Mouse (Mus musculus): Measurements from ENCODE around the gene C1qtnf9. TPM values are rescaled to one million over a fixed set of nuclear protein-coding genes. Genes with fewer than 3 reads are reported as not detected.

Gene C1qtnf9
- polyA plus RNA-seq, 1 experiment = 2.0 TPM

DNA sequence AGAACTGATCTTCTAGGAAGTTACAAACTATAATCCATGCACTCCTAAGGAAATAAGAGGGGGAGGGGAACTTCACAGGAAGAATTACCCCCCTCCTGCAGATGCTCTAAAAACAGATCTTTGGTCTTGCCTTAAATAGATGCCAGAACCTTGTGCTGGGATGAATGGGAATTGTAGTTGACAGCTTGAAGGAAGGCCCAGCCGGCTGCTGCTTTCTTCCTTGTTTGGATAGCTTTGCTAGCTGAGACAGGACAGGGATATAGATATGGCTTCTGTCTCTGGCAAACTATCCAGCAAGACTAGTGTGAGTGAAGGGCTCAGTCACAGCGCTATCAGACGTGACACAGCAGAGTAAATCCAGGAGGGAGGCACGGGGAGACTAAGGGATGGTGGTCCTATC is 34.2 kb upstream of the C1qtnf9 start:
- Histone ChIP-seq H3K36me3 (ENCODE audit: control insufficient read depth, insufficient read depth, low read length) (peaks cover 2% of the 10 kb centered on the region; the same call in 1 of the 2 replicates), H3K4me1 (ENCODE audit: control insufficient read depth, insufficient read depth, low read length) (peaks cover 11% of the 10 kb centered on the region), H3K4me3 (ENCODE audit: insufficient read depth, low read depth, low read length) (no peak overlapping the region), H3K27me3 (replicated peaks; ENCODE audit: control insufficient read depth, insufficient read depth, low read length) (no peaks in the 10 kb centered on the region), H3K27ac (ENCODE audit: insufficient read depth, low read depth, low read length) (no peak overlapping the region)
- TF ChIP-seq CTCF (conservative IDR thresholded peaks at IDR 0.05; ENCODE audit: insufficient read depth, insufficient read length, low read depth, low read length) (no peak), POLR2A (IDR thresholded peaks at IDR 0.05; ENCODE audit: low read depth, low read length) (no peak)
- WGBS = 67% methylated on average over 4 of the region's 4 CpGs
- DNase-seq = no peak

DNA sequence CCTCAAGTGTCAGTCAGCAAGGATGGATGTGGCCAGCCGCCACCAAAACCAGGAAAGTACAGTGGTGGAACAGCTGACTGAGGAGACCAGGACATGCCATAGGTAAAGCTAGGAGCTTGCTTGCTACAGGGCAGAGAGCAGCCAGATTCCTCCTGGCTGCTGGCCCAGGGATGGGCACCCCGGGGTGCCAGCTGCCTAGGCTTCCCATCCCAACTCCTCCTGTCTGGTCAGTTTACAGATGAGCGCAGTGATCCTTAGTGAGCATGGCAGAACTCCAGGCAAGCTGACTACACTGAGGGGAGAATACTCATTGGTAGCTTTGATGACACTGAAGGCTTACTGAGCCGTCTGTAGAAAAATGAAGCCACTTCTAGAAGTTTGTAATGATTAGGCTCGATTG is 32.7 kb upstream of the C1qtnf9 start:
- 54% methylated on average over 5 of the region's 5 CpGs for WGBS
- Histone ChIP-seq H3K36me3 (ENCODE audit: control insufficient read depth, insufficient read depth, low read length) (no peaks in the 10 kb centered on the region), H3K27me3 (replicated peaks; ENCODE audit: control insufficient read depth, insufficient read depth, low read length) (no peaks in the 10 kb centered on the region), H3K4me3 (ENCODE audit: insufficient read depth, low read depth, low read length) (no peak overlapping the region), H3K4me1 (ENCODE audit: control insufficient read depth, insufficient read depth, low read length) (peaks cover 11% of the 10 kb centered on the region), H3K27ac (ENCODE audit: insufficient read depth, low read depth, low read length) (0 out of 2 replicates have a peak overlapping the region, but pooled peaks have one; percentile 13)
- TF ChIP-seq CTCF (conservative IDR thresholded peaks at IDR 0.05; ENCODE audit: insufficient read depth, insufficient read length, low read depth, low read length) (no peak), POLR2A (IDR thresholded peaks at IDR 0.05; ENCODE audit: low read depth, low read length) (no peak)
- peak; percentile 50 for DNase-seq

DNA sequence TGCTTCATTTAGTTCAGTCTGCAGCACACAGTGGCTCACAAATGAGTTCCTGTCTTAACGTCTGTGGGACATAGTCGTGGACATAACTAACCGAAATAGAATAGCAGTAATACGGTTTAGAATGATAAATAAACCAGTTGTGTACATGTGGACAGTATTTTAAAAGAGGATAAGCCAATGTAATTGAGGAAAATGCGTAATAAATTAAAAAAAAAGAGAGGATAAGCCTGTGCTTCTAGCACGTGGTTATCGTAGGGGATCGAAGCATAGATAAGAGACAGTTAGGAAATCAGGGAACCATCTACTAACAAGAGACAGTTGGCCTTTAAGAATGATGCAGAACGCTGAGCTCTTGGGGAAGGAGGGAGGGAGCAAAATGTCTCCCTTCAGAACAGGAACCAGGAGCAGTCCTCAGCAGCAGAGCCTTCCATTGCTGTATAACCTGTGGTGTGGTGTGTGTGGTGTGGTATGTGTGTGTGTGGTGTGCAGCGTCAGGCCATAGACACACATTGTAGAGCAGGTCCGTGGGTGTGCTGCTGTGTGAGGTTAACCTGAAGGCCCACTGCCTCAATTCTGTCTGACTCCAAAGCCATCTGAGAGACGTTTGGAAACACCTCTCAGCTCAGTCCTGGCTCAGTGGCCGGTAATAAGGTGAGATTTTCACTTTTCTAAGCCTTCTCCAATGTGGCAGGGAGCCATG is 31.9 kb upstream of the C1qtnf9 start:
- no peak overlapping the region for H3K4me3 ChIP-seq (ENCODE audit: insufficient read depth, low read depth, low read length)
- no peaks in the 10 kb centered on the region for H3K27me3 ChIP-seq (replicated peaks; ENCODE audit: control insufficient read depth, insufficient read depth, low read length)
- DNase-seq = no peak
- TF ChIP-seq POLR2A (IDR thresholded peaks at IDR 0.05; ENCODE audit: low read depth, low read length) = no peak
- TF ChIP-seq CTCF (conservative IDR thresholded peaks at IDR 0.05; ENCODE audit: insufficient read depth, insufficient read length, low read depth, low read length) = no peak
- H3K36me3 ChIP-seq (ENCODE audit: control insufficient read depth, insufficient read depth, low read length) = no peaks in the 10 kb centered on the region
- H3K4me1 ChIP-seq (ENCODE audit: control insufficient read depth, insufficient read depth, low read length) = peaks cover 13% of the 10 kb centered on the region
- WGBS = 59% methylated on average over 13 of the region's 13 CpGs
- H3K27ac ChIP-seq (ENCODE audit: insufficient read depth, low read depth, low read length) = peak overlapping the region; percentile 17

DNA sequence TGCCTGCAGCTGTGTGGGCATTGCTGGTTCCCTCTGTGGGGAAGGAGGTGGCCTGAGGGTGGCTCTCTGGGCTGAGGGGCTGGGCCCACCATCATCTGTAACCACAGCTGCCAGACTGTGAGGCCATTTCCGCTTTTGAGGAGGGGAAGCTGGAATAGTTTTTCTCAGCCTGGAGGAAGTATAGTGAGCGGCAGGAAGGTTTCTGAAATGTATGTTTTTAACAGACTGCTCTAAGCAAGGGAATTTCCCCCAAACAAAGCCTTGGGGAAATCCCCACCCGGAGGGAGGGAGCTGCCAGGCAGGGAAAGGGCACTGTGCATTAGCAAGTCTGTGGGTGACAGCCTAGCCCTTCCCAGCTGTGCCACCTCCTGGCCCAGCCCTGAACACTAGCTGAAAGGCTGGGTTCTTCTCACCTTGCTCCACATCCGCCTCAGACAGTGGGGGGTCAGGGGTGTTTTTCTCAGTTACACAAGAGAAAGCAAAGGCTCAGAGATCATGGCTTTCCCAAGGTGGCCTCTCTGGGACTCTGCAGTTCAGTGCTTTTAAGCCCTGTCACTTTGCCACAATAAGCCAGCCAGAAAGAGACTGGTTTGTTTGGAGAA is 31.2 kb upstream of the C1qtnf9 start:
- peak; percentile 53 for DNase-seq
- H3K27me3 ChIP-seq (replicated peaks; ENCODE audit: control insufficient read depth, insufficient read depth, low read length) = no peaks in the 10 kb centered on the region
- no peaks in the 10 kb centered on the region for H3K36me3 ChIP-seq (ENCODE audit: control insufficient read depth, insufficient read depth, low read length)
- H3K4me1 ChIP-seq (ENCODE audit: control insufficient read depth, insufficient read depth, low read length) = peaks cover 20% of the 10 kb centered on the region
- peak overlapping the region; percentile 17 for H3K27ac ChIP-seq (ENCODE audit: insufficient read depth, low read depth, low read length)
- WGBS = 19% methylated on average over 4 of the region's 4 CpGs
- TF ChIP-seq POLR2A (IDR thresholded peaks at IDR 0.05; ENCODE audit: low read depth, low read length) = no peak
- TF ChIP-seq CTCF (conservative IDR thresholded peaks at IDR 0.05; ENCODE audit: insufficient read depth, insufficient read length, low read depth, low read length) = peak; percentile 21; the same call in 1 of the 2 replicates
- no peak overlapping the region for H3K4me3 ChIP-seq (ENCODE audit: insufficient read depth, low read depth, low read length)

DNA sequence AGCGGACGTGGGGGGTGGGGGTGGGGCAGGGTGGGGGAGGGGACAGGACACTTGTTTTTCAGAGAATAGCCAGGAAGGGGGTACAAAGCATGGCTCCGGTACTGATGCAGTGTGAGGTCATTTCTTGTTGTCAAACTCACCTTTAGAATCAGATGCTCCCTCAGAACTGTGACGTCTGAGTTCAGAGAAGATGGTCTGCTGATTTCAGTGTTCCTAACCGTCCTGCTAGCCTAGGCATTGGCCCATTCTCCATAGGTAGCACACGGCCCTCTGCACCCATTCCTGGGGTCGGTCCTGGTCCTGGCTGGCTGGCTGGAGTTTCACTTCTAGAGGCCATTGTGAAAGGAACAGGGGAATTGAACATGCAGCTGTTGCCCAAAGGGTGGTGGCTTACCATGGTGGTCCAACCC is 30.7 kb upstream of the C1qtnf9 start:
- TF ChIP-seq POLR2A (IDR thresholded peaks at IDR 0.05; ENCODE audit: low read depth, low read length) (no peak), CTCF (conservative IDR thresholded peaks at IDR 0.05; ENCODE audit: insufficient read depth, insufficient read length, low read depth, low read length) (no peak)
- no peak for DNase-seq
- H3K4me3 ChIP-seq (ENCODE audit: insufficient read depth, low read depth, low read length) = no peak overlapping the region
- H3K27ac ChIP-seq (ENCODE audit: insufficient read depth, low read depth, low read length) = no peak overlapping the region
- peaks cover 20% of the 10 kb centered on the region for H3K4me1 ChIP-seq (ENCODE audit: control insufficient read depth, insufficient read depth, low read length)
- 37% methylated on average over 7 of the region's 7 CpGs for WGBS
- H3K27me3 ChIP-seq (replicated peaks; ENCODE audit: control insufficient read depth, insufficient read depth, low read length) = no peaks in the 10 kb centered on the region
- H3K36me3 ChIP-seq (ENCODE audit: control insufficient read depth, insufficient read depth, low read length) = no peaks in the 10 kb centered on the region

DNA sequence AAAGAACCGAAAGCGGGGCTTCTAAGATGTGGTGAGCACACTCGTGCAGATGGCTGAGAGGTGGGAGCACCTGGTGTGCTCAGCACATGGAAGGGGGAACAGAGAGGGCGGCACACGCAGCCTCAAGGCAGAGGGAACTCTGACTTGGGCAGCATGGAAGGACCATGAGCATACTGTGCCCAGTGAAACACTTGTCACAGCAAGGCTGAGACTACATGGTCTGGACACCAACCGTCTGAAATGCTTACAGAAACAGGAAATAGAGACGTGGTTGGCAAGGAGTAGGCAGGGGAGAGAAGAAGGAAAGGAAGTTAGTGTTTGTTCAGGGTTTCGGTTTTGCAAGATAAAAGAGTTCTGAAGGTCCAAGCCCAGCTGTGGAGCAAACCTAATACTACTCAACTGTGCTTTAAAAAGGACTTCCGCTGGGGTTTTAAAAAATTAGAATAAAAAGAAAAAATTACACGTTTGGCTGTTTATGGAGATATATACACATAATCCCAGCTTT is 29.4 kb upstream of the C1qtnf9 start:
- no peak for DNase-seq
- TF ChIP-seq POLR2A (IDR thresholded peaks at IDR 0.05; ENCODE audit: low read depth, low read length) (no peak), CTCF (conservative IDR thresholded peaks at IDR 0.05; ENCODE audit: insufficient read depth, insufficient read length, low read depth, low read length) (no peak)
- Histone ChIP-seq H3K27me3 (replicated peaks; ENCODE audit: control insufficient read depth, insufficient read depth, low read length) (no peaks in the 10 kb centered on the region), H3K27ac (ENCODE audit: insufficient read depth, low read depth, low read length) (peak overlapping the region; percentile 49; the same call in 1 of the 2 replicates), H3K4me1 (ENCODE audit: control insufficient read depth, insufficient read depth, low read length) (peaks cover 20% of the 10 kb centered on the region), H3K36me3 (ENCODE audit: control insufficient read depth, insufficient read depth, low read length) (no peaks in the 10 kb centered on the region), H3K4me3 (ENCODE audit: insufficient read depth, low read depth, low read length) (no peak overlapping the region)
- 64% methylated on average over 10 of the region's 10 CpGs for WGBS

DNA sequence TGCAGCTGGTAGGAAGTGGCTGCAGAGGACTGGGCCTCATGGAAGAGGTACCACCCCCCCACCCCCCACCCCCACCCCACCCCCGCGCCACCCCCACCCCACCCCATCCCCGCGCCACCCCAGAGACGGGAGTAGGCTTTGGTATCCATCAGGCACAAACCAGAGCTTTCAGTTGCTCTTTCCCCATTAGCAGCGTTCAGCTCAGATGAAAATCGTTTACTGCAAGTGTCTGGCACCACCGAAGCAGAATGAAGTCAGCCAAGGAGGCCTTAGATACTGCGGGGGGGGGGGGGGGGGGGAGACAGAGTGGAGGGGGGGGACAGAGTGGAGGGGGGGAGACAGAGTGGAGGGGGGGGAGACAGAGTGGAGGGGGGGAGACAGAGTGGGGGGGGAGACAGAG is 28.8 kb upstream of the C1qtnf9 start:
- peaks cover 18% of the 10 kb centered on the region for H3K4me1 ChIP-seq (ENCODE audit: control insufficient read depth, insufficient read depth, low read length)
- H3K36me3 ChIP-seq (ENCODE audit: control insufficient read depth, insufficient read depth, low read length) = no peaks in the 10 kb centered on the region
- DNase-seq = no peak
- no peak overlapping the region for H3K4me3 ChIP-seq (ENCODE audit: insufficient read depth, low read depth, low read length)
- no peak overlapping the region for H3K27ac ChIP-seq (ENCODE audit: insufficient read depth, low read depth, low read length)
- 15% methylated on average over 9 of the region's 9 CpGs for WGBS
- TF ChIP-seq POLR2A (IDR thresholded peaks at IDR 0.05; ENCODE audit: low read depth, low read length) = no peak
- no peak for TF ChIP-seq CTCF (conservative IDR thresholded peaks at IDR 0.05; ENCODE audit: insufficient read depth, insufficient read length, low read depth, low read length)
- no peaks in the 10 kb centered on the region for H3K27me3 ChIP-seq (replicated peaks; ENCODE audit: control insufficient read depth, insufficient read depth, low read length)
